Comparison of ENCODE assay signal across 10 mouse cellular contexts in the genomic region with DNA sequence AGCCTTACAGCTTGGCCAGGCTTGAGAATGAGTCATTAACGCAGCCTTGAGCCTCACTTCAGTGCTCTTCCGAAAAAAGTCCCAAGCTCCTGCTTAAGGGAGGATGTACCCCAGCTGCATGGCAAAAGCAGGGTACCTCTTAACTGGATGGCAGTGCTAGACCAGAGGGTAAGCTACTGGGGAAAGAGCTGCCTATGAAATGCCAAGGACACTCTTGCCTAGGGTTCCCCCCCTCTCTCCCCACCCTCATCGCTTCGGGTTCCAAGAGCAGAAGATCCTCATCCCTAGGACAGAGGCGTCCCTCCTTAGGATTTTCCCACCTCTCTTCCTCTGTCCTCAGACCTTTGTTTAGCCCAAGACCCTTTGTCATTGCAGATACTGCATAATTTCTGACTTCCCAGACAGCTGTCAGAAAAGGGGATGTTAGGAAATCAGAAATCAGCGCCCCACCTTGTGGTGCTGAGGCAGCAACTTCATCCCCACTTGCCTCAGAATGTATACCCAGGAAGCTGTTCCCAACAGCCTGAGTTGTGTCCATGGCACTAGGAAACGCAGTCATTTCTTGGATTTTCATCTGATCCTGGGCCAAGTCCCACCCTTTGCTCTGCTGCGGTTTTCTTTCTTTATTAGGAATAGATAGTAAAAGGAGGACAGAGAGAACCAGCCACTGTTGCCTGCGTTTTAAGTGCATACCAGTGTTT. TPM values are rescaled to one million over a fixed set of nuclear protein-coding genes. Genes with fewer than 3 reads are reported as not detected.
DNase-seq lines count a peak whose midpoint lies in the region; ATAC-seq and TF ChIP-seq lines count a peak whose summit lies in the region.
"Had no signal": no experiment of that assay in that cellular context is flagged by ENCODE, and none has a peak within 500 bp of the region (broad histone marks: within the 10 kb centered on the region; RNA-seq: fewer than 3 reads in every experiment).

No protein-coding gene starts in this region.

- peak; percentile 56; the same call in 1 of the 2 replicates for ATAC-seq in lung, postnatal 0 days
- no peak for ATAC-seq in hindbrain, embryonic 15.5 days (ENCODE audit: low FRiP score, low read depth)
- no peak for ATAC-seq in neural tube, embryonic 14.5 days (ENCODE audit: low read depth)

- no peak overlapping the region for H3K27ac ChIP-seq in lung, postnatal 0 days (ENCODE audit: low read length)
- peak overlapping the region; percentile 54 for H3K27ac ChIP-seq in hindbrain, embryonic 15.5 days (replicated peaks)
- H3K27ac ChIP-seq in neural tube, embryonic 14.5 days (ENCODE audit: low read depth, low read length): no peak overlapping the region; the same call in 1 of the 2 replicates
- H3K27ac ChIP-seq in heart, adult 2 months: no peak overlapping the region

- no peaks in the 10 kb centered on the region for H3K36me3 ChIP-seq in lung, postnatal 0 days (ENCODE audit: insufficient read depth, low read length)
- H3K36me3 ChIP-seq in hindbrain, embryonic 15.5 days: peaks cover 5% of the 10 kb centered on the region; the same call in 1 of the 2 replicates
- 0 out of 2 replicates have a peak, but pooled peaks cover under 1% of the 10 kb centered on the region for H3K36me3 ChIP-seq in neural tube, embryonic 14.5 days (ENCODE audit: control insufficient read depth, insufficient read depth, low read length)
- H3K36me3 ChIP-seq in heart, adult 2 months (ENCODE audit: control insufficient read depth, insufficient read depth, low read length): no peaks in the 10 kb centered on the region

- peak; percentile 32; the same call in 1 of the 2 replicates for TF ChIP-seq CTCF in lung, postnatal 0 days (IDR thresholded peaks at IDR 0.05)
- TF ChIP-seq CTCF in heart, adult 2 months (IDR thresholded peaks at IDR 0.05): no peak

- H3K4me3 ChIP-seq in lung, postnatal 0 days (ENCODE audit: low read depth, low read length): no peak overlapping the region
- H3K4me3 ChIP-seq in hindbrain, embryonic 15.5 days: peak overlapping the region; percentile 84
- peak overlapping the region; percentile 82 for H3K4me3 ChIP-seq in neural tube, embryonic 14.5 days (ENCODE audit: low read depth, low read length)
- no peak overlapping the region for H3K4me3 ChIP-seq in heart, adult 2 months

- no peaks in the 10 kb centered on the region for H3K9me3 ChIP-seq in lung, postnatal 0 days (ENCODE audit: low read length)
- H3K9me3 ChIP-seq in hindbrain, embryonic 15.5 days: no peaks in the 10 kb centered on the region
- no peaks in the 10 kb centered on the region for H3K9me3 ChIP-seq in neural tube, embryonic 14.5 days (ENCODE audit: control insufficient read depth, low read length)

- WGBS in lung, postnatal 0 days: 54% methylated on average over 9 of the region's 9 CpGs
- WGBS in hindbrain, embryonic 15.5 days: 43% methylated on average over 9 of the region's 9 CpGs
- WGBS in neural tube, embryonic 14.5 days: 45% methylated on average over 9 of the region's 9 CpGs
- 71% methylated on average over 9 of the region's 9 CpGs for WGBS in heart, adult 2 months

- H3K27me3 ChIP-seq in lung, postnatal 0 days (replicated peaks; ENCODE audit: insufficient read depth, low read length): no peaks in the 10 kb centered on the region; the same call in 1 of the 2 replicates
- H3K27me3 ChIP-seq in hindbrain, embryonic 15.5 days: no peaks in the 10 kb centered on the region
- H3K27me3 ChIP-seq in neural tube, embryonic 14.5 days (ENCODE audit: control insufficient read depth, insufficient read depth, low read length): no peaks in the 10 kb centered on the region
- peaks cover 2% of the 10 kb centered on the region; the same call in 1 of the 2 replicates for H3K27me3 ChIP-seq in heart, adult 2 months (ENCODE audit: control insufficient read depth, insufficient read depth, low read length)

- no peak overlapping the region for H3K9ac ChIP-seq in lung, postnatal 0 days (replicated peaks; ENCODE audit: low read depth)
- peak overlapping the region; percentile 41 for H3K9ac ChIP-seq in hindbrain, embryonic 15.5 days
- H3K9ac ChIP-seq in neural tube, embryonic 14.5 days (replicated peaks; ENCODE audit: low read depth, low read length): peak overlapping the region; percentile 51
- no peak overlapping the region for H3K9ac ChIP-seq in heart, adult 2 months (ENCODE audit: low read depth, low read length)

- no peak overlapping the region for H3K4me2 ChIP-seq in lung, postnatal 0 days (replicated peaks; ENCODE audit: low read depth, low read length)
- peak overlapping the region; percentile 98 for H3K4me2 ChIP-seq in hindbrain, embryonic 15.5 days
- H3K4me2 ChIP-seq in neural tube, embryonic 14.5 days (ENCODE audit: low read depth, low read length): peak overlapping the region; percentile 92

- intact Hi-C loops in heart, adult 2 months (cut with DNase I): loop anchor here (5.0 kb wide), 1 partner anchor 295 kb away; no protein-coding TSS in a partner anchor

- DNase-seq in adrenal gland, adult 2 months: peak; percentile 52
- DNase-seq in adrenal gland, postnatal 4 days (ENCODE audit: low spot score in 2 of 2): no peak
- peak; percentile 43 for DNase-seq in lung, postnatal 0 days (ENCODE audit: low spot score)
- no peak for DNase-seq in lung, adult 18-20 months
- DNase-seq in heart, adult 2 months: no peak
- no peak for DNase-seq in spleen, postnatal 4 days (ENCODE audit: low spot score in 2 of 2)
- DNase-seq: kidney, postnatal 25 days had no signal

- H3K4me1 ChIP-seq in lung, postnatal 0 days (ENCODE audit: insufficient read depth, low read depth, low read length): peaks cover 2% of the 10 kb centered on the region; the same call in 1 of the 2 replicates
- peaks cover 69% of the 10 kb centered on the region for H3K4me1 ChIP-seq in hindbrain, embryonic 15.5 days (replicated peaks)
- H3K4me1 ChIP-seq in neural tube, embryonic 14.5 days (ENCODE audit: control insufficient read depth, insufficient read depth, low read length): peaks cover 49% of the 10 kb centered on the region
- peaks cover 2% of the 10 kb centered on the region; the same call in 1 of the 2 replicates for H3K4me1 ChIP-seq in heart, adult 2 months (ENCODE audit: control insufficient read depth, insufficient read depth, low read length)

- no peak for TF ChIP-seq EP300 in lung, postnatal 0 days (IDR thresholded peaks at IDR 0.05)
- no peak for TF ChIP-seq EP300 in heart, adult 2 months (IDR thresholded peaks at IDR 0.05; ENCODE audit: insufficient read depth, low read depth, low read length)

- H3K79me2 ChIP-seq in heart, adult 2 months (replicated peaks; ENCODE audit: control insufficient read depth, insufficient read depth, low read length): no peaks in the 10 kb centered on the region

- no peak for TF ChIP-seq POLR2A in heart, adult 2 months (IDR thresholded peaks at IDR 0.05; ENCODE audit: insufficient read depth, low read depth, low read length)

RNA-seq across cellular contexts. Expression of a gene that starts 4.7 kb away (rescaled TPM):
- 1 to 10 TPM; 5.6 to 8.1 TPM for total RNA-seq in adrenal gland, adult 2 months (2021)
- 3.6 and 6.1 TPM in 2 replicates for polyA plus RNA-seq in adrenal gland, adult 2 months (2012; rRNA removed)
- total RNA-seq in adrenal gland, postnatal 4 days (2021): 1 to 10 TPM; 6.4 to 7.0 TPM
- 0.35 TPM in 2 replicates for polyA plus RNA-seq in lung, postnatal 0 days (2015; fragmentation: Nextera tagmentation; extraction: Ambion mirVana)
- 6.8 and 7.1 TPM in 2 replicates for polyA plus RNA-seq in hindbrain, embryonic 15.5 days (2015; fragmentation: Nextera tagmentation; extraction: Ambion mirVana)
- 9.7 and 11.5 TPM in 2 replicates for polyA plus RNA-seq in neural tube, embryonic 14.5 days (2014; fragmentation: Nextera tagmentation; extraction: Ambion mirVana)
- total RNA-seq in heart, adult 2 months (2021): under 1 TPM; 0.43 to 0.47 TPM
- polyA plus RNA-seq in heart, adult 2 months (2012; rRNA removed): 0.67 and 0.68 TPM in 2 replicates
- total RNA-seq: megakaryocyte progenitor cell, adult 5-6 weeks had no signal

Comparison
In these comparisons a context has a peak if more than half of its experiments do, and no peak if none do; other contexts are left out.
1. DNase-seq: peak in adrenal gland, adult 2 months (single experiment) and lung, postnatal 0 days (single experiment); none in adrenal gland, postnatal 4 days (0 of 2), lung, adult 18-20 months (0 of 2), heart, adult 2 months (0 of 2) and spleen, postnatal 4 days (0 of 2).
2. H3K4me3 ChIP-seq: peak in hindbrain, embryonic 15.5 days (single experiment) and neural tube, embryonic 14.5 days (single experiment); none in lung, postnatal 0 days (single experiment) and heart, adult 2 months (single experiment).
3. H3K9ac ChIP-seq: peak in hindbrain, embryonic 15.5 days (single experiment) and neural tube, embryonic 14.5 days (single experiment); none in lung, postnatal 0 days (single experiment) and heart, adult 2 months (single experiment).